Mouse (Mus musculus) lung, postnatal 10 days (tissue): Measurements from ENCODE around the gene Kdr.

Experiments used
- DNase-seq: peaks from one replicate; pipeline ENCODE4 v3.0.0; 2021

Gene Kdr

GRCm38 (mm10) chr5:75900231-75900920 is 77.9 kb downstream of the Kdr start:
- peak; percentile 74 for DNase-seq

GRCm38 (mm10) chr5:75895351-75895750 is 82.9 kb downstream of the Kdr start:
- DNase-seq, result no peak

- no peak for DNase-seq
Observed at GRCm38 (mm10) chr5:75892956-75893471, 85.2 kb downstream of the Kdr start.
